Mouse (Mus musculus): ENCODE measurements around the gene Oxa1l. TPM values are rescaled to one million over a fixed set of nuclear protein-coding genes. Genes with fewer than 3 reads are reported as not detected.
A peak's percentile ranks its signal among the peaks of the same experiment; 100 is the strongest.

The Oxa1l gene
- total and polyA plus RNA-seq, 2 experiments from 2014 or later: 71.7 to 89.2 TPM

GRCm38 (mm10) chr14:54352314-54352713 lies 8.3 kb upstream of the Oxa1l start:
- Histone ChIP-seq H3K4me1 (ENCODE audit: insufficient read depth, low read length) (no peaks in the 10 kb centered on the region), H3K4me3 (ENCODE audit: low read depth, low read length) (no peak overlapping the region), H3K27ac (ENCODE audit: low read depth, low read length) (no peak overlapping the region), H3K9ac (replicated peaks; ENCODE audit: low read length, poor library complexity, severe bottlenecking) (no peak overlapping the region), H3K4me2 (ENCODE audit: low read depth, low read length, poor library complexity, severe bottlenecking) (no peak overlapping the region), H3K9me3 (ENCODE audit: low read length) (0 out of 2 replicates have a peak, but pooled peaks cover 3% of the 10 kb centered on the region), H3K36me3 (ENCODE audit: insufficient read depth, low read length) (no peaks in the 10 kb centered on the region), H3K27me3 (ENCODE audit: insufficient read depth, low read length) (no peaks in the 10 kb centered on the region)
- ATAC-seq (ENCODE audit: low FRiP score) (no peak), DNase-seq (ENCODE audit: low spot score) (no peak)
- TF ChIP-seq CTCF (IDR thresholded peaks at IDR 0.05): no peak
- 89% methylated on average over 8 of the region's 8 CpGs for WGBS

- H3K27ac ChIP-seq (ENCODE audit: low read depth, low read length): no peak overlapping the region
- H3K4me2 ChIP-seq (ENCODE audit: low read depth, low read length, poor library complexity, severe bottlenecking): no peak overlapping the region
- TF ChIP-seq CTCF (IDR thresholded peaks at IDR 0.05): 0 out of 2 replicates have a peak, but pooled peaks have one; percentile 5
- H3K9ac ChIP-seq (replicated peaks; ENCODE audit: low read length, poor library complexity, severe bottlenecking): no peak overlapping the region
- no peaks in the 10 kb centered on the region for H3K4me1 ChIP-seq (ENCODE audit: insufficient read depth, low read length)
- H3K36me3 ChIP-seq (ENCODE audit: insufficient read depth, low read length): no peaks in the 10 kb centered on the region
- no peaks in the 10 kb centered on the region for H3K27me3 ChIP-seq (ENCODE audit: insufficient read depth, low read length)
- WGBS: 46% methylated on average over 1 of the region's 1 CpGs
- ATAC-seq (ENCODE audit: low FRiP score) (no peak), DNase-seq (ENCODE audit: low spot score) (no peak)
- no peak overlapping the region for H3K4me3 ChIP-seq (ENCODE audit: low read depth, low read length)
- H3K9me3 ChIP-seq (ENCODE audit: low read length): no peaks in the 10 kb centered on the region
Measured at GRCm38 (mm10) chr14:54354406-54354805, 6.2 kb upstream of the Oxa1l start.

- Histone ChIP-seq H3K36me3 (ENCODE audit: insufficient read depth, low read length) (peaks cover 28% of the 10 kb centered on the region), H3K4me1 (ENCODE audit: insufficient read depth, low read length) (no peaks in the 10 kb centered on the region; the same call in 1 of the 2 replicates), H3K9me3 (ENCODE audit: low read length) (no peaks in the 10 kb centered on the region), H3K27ac (ENCODE audit: low read depth, low read length) (no peak overlapping the region), H3K9ac (replicated peaks; ENCODE audit: low read length, poor library complexity, severe bottlenecking) (no peak overlapping the region), H3K4me3 (ENCODE audit: low read depth, low read length) (no peak overlapping the region), H3K27me3 (ENCODE audit: insufficient read depth, low read length) (no peaks in the 10 kb centered on the region), H3K4me2 (ENCODE audit: low read depth, low read length, poor library complexity, severe bottlenecking) (no peak overlapping the region)
- DNase-seq (ENCODE audit: low spot score): no peak
- no peak for TF ChIP-seq CTCF (IDR thresholded peaks at IDR 0.05)
- ATAC-seq (ENCODE audit: low FRiP score): no peak
- WGBS: 97% methylated on average over 8 of the region's 8 CpGs
Measured at GRCm38 (mm10) chr14:54363156-54363555, 2.5 kb downstream of the Oxa1l start.

GRCm38 (mm10) chr14:54365026-54365645 lies 4.5 kb downstream of the Oxa1l start:
- ATAC-seq (ENCODE audit: low FRiP score) (no peak), DNase-seq (ENCODE audit: low spot score) (no peak)
- no peaks in the 10 kb centered on the region; the same call in 1 of the 2 replicates for H3K4me1 ChIP-seq (ENCODE audit: insufficient read depth, low read length)
- 92% methylated on average over 5 of the region's 5 CpGs for WGBS
- no peak for TF ChIP-seq CTCF (IDR thresholded peaks at IDR 0.05)
- H3K9ac ChIP-seq (replicated peaks; ENCODE audit: low read length, poor library complexity, severe bottlenecking): no peak overlapping the region
- H3K9me3 ChIP-seq (ENCODE audit: low read length): no peaks in the 10 kb centered on the region
- no peaks in the 10 kb centered on the region for H3K27me3 ChIP-seq (ENCODE audit: insufficient read depth, low read length)
- no peak overlapping the region for H3K27ac ChIP-seq (ENCODE audit: low read depth, low read length)
- no peak overlapping the region for H3K4me3 ChIP-seq (ENCODE audit: low read depth, low read length)
- no peak overlapping the region for H3K4me2 ChIP-seq (ENCODE audit: low read depth, low read length, poor library complexity, severe bottlenecking)
- H3K36me3 ChIP-seq (ENCODE audit: insufficient read depth, low read length): peaks cover 47% of the 10 kb centered on the region

GRCm38 (mm10) chr14:54366581-54366980 lies 5.9 kb downstream of the Oxa1l start:
- no peak for ATAC-seq (ENCODE audit: low FRiP score)

GRCm38 (mm10) chr14:54367429-54368060 lies 6.9 kb downstream of the Oxa1l start:
- no peak for TF ChIP-seq CTCF (IDR thresholded peaks at IDR 0.05)
- Histone ChIP-seq H3K4me3 (ENCODE audit: low read depth, low read length) (no peak overlapping the region), H3K9me3 (ENCODE audit: low read length) (no peaks in the 10 kb centered on the region), H3K4me1 (ENCODE audit: insufficient read depth, low read length) (no peaks in the 10 kb centered on the region; the same call in 1 of the 2 replicates), H3K36me3 (ENCODE audit: insufficient read depth, low read length) (peaks cover 51% of the 10 kb centered on the region), H3K27me3 (ENCODE audit: insufficient read depth, low read length) (no peaks in the 10 kb centered on the region), H3K4me2 (ENCODE audit: low read depth, low read length, poor library complexity, severe bottlenecking) (no peak overlapping the region), H3K27ac (ENCODE audit: low read depth, low read length) (no peak overlapping the region), H3K9ac (replicated peaks; ENCODE audit: low read length, poor library complexity, severe bottlenecking) (no peak overlapping the region)
- 91% methylated on average over 18 of the region's 18 CpGs for WGBS
- DNase-seq (ENCODE audit: low spot score) (no peak), ATAC-seq (ENCODE audit: low FRiP score) (no peak)

More at GRCm38 (mm10) chr14:54366581-54366980, 5.9 kb downstream of the Oxa1l start:
- Histone ChIP-seq H3K4me3 (ENCODE audit: low read depth, low read length) (no peak overlapping the region), H3K9ac (replicated peaks; ENCODE audit: low read length, poor library complexity, severe bottlenecking) (no peak overlapping the region), H3K4me2 (ENCODE audit: low read depth, low read length, poor library complexity, severe bottlenecking) (no peak overlapping the region), H3K4me1 (ENCODE audit: insufficient read depth, low read length) (no peaks in the 10 kb centered on the region; the same call in 1 of the 2 replicates), H3K36me3 (ENCODE audit: insufficient read depth, low read length) (peaks cover 51% of the 10 kb centered on the region), H3K27me3 (ENCODE audit: insufficient read depth, low read length) (no peaks in the 10 kb centered on the region), H3K27ac (ENCODE audit: low read depth, low read length) (no peak overlapping the region), H3K9me3 (ENCODE audit: low read length) (no peaks in the 10 kb centered on the region)
- TF ChIP-seq CTCF (IDR thresholded peaks at IDR 0.05): no peak
- 94% methylated on average over 10 of the region's 10 CpGs for WGBS
- no peak for DNase-seq (ENCODE audit: low spot score)
